Mouse (Mus musculus): ENCODE results near the gene Cks1b.

GRCm38 (mm10) chr3:89383651-89384255, 34.4 kb downstream of the Cks1b start:
- no peak for TF ChIP-seq CTCF (IDR thresholded peaks at IDR 0.05; ENCODE audit: insufficient read depth, low read depth, low read length)
- TF ChIP-seq POLR2A (IDR thresholded peaks at IDR 0.05; ENCODE audit: insufficient read depth, low read depth, low read length): no peak
